Mouse (Mus musculus) MEL (cell line): ENCODE measurements around the gene Wdr60.

Source experiments
- CTCF ChIP-seq, 3 experiments: IDR thresholded peaks in 2 of 3; conservative IDR thresholded peaks in 1 of 3; 2 replicates each; pipeline ENCODE4 v1.5.1; 2011 to 2012; ENCODE audit warnings: low read length in 3 of 3, low read depth in 2 of 3, mild to moderate bottlenecking in 2 of 3, improper control_type of control experiment in 1 of 3, inconsistent platforms in 1 of 3, mixed read lengths in 1 of 3, moderate library complexity in 1 of 3; ENCODE audit not compliant: control insufficient read depth in 1 of 3, insufficient read depth in 1 of 3, poor library complexity in 1 of 3, severe bottlenecking in 1 of 3
- GATA1 ChIP-seq: IDR thresholded peaks from 2 replicates; pipeline ENCODE4 v1.6.1; 2011; ENCODE audit warnings: low read depth, low read length, improper control_type of control experiment
- JUND ChIP-seq: IDR thresholded peaks from 2 replicates; pipeline ENCODE4 v1.6.1; 2011; ENCODE audit warnings: low read depth, mild to moderate bottlenecking, improper control_type of control experiment, low read length
- KAT2A ChIP-seq: conservative IDR thresholded peaks from 2 replicates; pipeline ENCODE4 v1.6.1; 2012; ENCODE audit warnings: low read depth, low read length, improper control_type of control experiment, inconsistent platforms
- MAX ChIP-seq: IDR thresholded peaks from 2 replicates; pipeline ENCODE4 v1.6.1; 2011; ENCODE audit warnings: low read length, improper control_type of control experiment
- POLR2A ChIP-seq, 2 experiments: IDR thresholded peaks; 2 replicates each; pipeline ENCODE4 v1.6.1; 2011 to 2012; ENCODE audit warnings: low read length in 2 of 2, mild to moderate bottlenecking in 2 of 2, control low read depth in 1 of 2, improper control_type of control experiment in 1 of 2, low read depth in 1 of 2, moderate library complexity in 1 of 2; ENCODE audit not compliant: control insufficient read depth in 1 of 2, insufficient read depth in 1 of 2, poor library complexity in 1 of 2
- TAL1 ChIP-seq: IDR thresholded peaks from 2 replicates; pipeline ENCODE4 v1.6.1; 2012; ENCODE audit warnings: mild to moderate bottlenecking, inconsistent platforms, low read length, moderate library complexity, mixed read lengths
- UBTF ChIP-seq: IDR thresholded peaks from 2 replicates; pipeline ENCODE4 v1.6.1; 2012; ENCODE audit warnings: low read depth, mild to moderate bottlenecking, inconsistent platforms, low read length, improper control_type of control experiment, moderate library complexity, borderline replicate concordance; ENCODE audit not compliant: insufficient read depth
- USF1 ChIP-seq: IDR thresholded peaks from 2 replicates; pipeline ENCODE4 v1.6.1; 2014; ENCODE audit warnings: low read depth, mild to moderate bottlenecking, inconsistent platforms, low read length, improper control_type of control experiment, moderate library complexity
- ZC3H11A ChIP-seq: IDR thresholded peaks from 2 replicates; pipeline ENCODE4 v1.6.1; 2012; ENCODE audit warnings: low read depth, mild to moderate bottlenecking, inconsistent platforms, low read length, improper control_type of control experiment

DNA sequence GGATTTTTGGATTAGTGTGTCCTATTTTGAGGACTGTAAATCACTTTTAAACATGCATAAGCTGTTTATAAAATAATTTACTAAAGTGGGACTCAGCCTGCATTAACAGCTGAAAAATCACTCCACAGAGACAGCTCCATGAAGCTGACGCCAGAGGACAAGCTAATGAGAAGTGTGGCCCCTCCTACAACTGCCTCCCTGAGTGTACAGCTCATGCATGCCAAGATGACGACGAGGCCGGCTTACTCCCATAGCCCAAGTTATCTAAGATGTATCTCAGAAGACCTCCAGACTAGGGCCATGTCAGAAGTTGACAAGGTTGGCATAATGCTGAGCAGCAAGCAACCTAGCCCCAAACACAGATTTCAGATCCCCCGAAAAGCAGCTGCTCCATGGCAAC, 103.6 kb downstream of the Wdr60 start:
- TF ChIP-seq USF1 (no peak), JUND (no peak), CTCF (IDR thresholded peaks at IDR 0.05 in 2 of 3, conservative IDR thresholded peaks at IDR 0.05 in 1 of 3; ENCODE audit: control insufficient read depth in 1 of 3, insufficient read depth in 1 of 3, low read depth in 2 of 3, low read length in 3 of 3, poor library complexity in 1 of 3, severe bottlenecking in 1 of 3) (no peak), GATA1 (no peak), POLR2A (IDR thresholded peaks at IDR 0.05; ENCODE audit: control insufficient read depth in 1 of 2, insufficient read depth in 1 of 2, low read depth in 1 of 2, low read length in 2 of 2, poor library complexity in 1 of 2) (no peak), MAX (no peak), ZC3H11A (no peak), KAT2A (no peak), TAL1 (no peak), UBTF (no peak)
